Mouse (Mus musculus): Measurements from ENCODE around the gene Gm10668. TPM values are rescaled to one million over a fixed set of nuclear protein-coding genes. Genes with fewer than 3 reads are reported as not detected.
"Not testable (repeated sequence)": the region's sequence is repeated elsewhere in the genome, so short reads cannot be mapped to it uniquely, and the experiment has no call there.

The Gm10668 gene
- not detected in 2 replicates for polyA plus RNA-seq (2014; fragmentation: Nextera tagmentation; extraction: Ambion mirVana)

DNA sequence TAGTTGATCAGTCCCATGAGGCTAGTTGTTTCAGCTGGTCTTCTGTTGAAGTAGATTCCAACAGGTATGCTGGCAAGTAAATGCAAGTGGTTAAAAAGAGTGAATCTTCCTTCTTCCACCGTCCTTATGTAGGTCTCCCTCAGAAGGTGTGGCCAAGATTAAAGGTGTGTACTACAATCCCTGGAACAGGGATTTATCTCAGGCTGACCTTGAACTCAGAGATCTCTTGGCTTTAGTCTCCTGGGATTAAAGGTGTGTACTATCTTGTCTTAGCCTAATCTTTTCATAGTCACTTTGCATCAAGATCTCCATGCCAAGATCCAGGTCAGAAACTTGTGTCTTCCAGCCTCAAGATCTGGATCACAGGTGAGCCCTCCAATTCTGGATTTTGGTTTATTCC, at the start of gene Gm10668:
TSS of gene Gm10668 (minus strand) at position 101 of the 400 bp plus-strand sequence.
- H3K9ac ChIP-seq (ENCODE audit: low read length); H3K4me1 ChIP-seq (replicated peaks; ENCODE audit: control insufficient read depth, insufficient read depth, low read length); H3K27me3 ChIP-seq (replicated peaks; ENCODE audit: control insufficient read depth, insufficient read depth, low read length); H3K4me2 ChIP-seq (ENCODE audit: low read length); ATAC-seq (replicated peaks; ENCODE audit: low FRiP score, low TSS enrichment, low read depth); H3K27ac ChIP-seq (ENCODE audit: low read depth); H3K9me3 ChIP-seq (ENCODE audit: control insufficient read depth, low read length); H3K4me3 ChIP-seq (ENCODE audit: low read depth, low read length); DNase-seq (ENCODE audit: low spot score); H3K36me3 ChIP-seq (ENCODE audit: control insufficient read depth, insufficient read depth, low read length): not testable (repeated sequence)
- WGBS = no CpG with 5 or more reads among the region's 1 CpGs

- not testable (repeated sequence) for H3K4me2 ChIP-seq (ENCODE audit: low read length); H3K36me3 ChIP-seq (ENCODE audit: control insufficient read depth, insufficient read depth, low read length); H3K4me3 ChIP-seq (ENCODE audit: low read depth, low read length); H3K27ac ChIP-seq (ENCODE audit: low read depth); ATAC-seq (replicated peaks; ENCODE audit: low FRiP score, low TSS enrichment, low read depth); DNase-seq (ENCODE audit: low spot score); H3K9me3 ChIP-seq (ENCODE audit: control insufficient read depth, low read length); H3K27me3 ChIP-seq (replicated peaks; ENCODE audit: control insufficient read depth, insufficient read depth, low read length); H3K9ac ChIP-seq (ENCODE audit: low read length); H3K4me1 ChIP-seq (replicated peaks; ENCODE audit: control insufficient read depth, insufficient read depth, low read length)
- WGBS = no CpG with 5 or more reads among the region's 3 CpGs
Observed at GRCm38 (mm10) chr7:20770885-20771284, 40.5 kb upstream of the Gm10668 start, which contains the start of gene Vmn1r112. Gene Vmn1r112 (plus strand): TSS chr7:20771185.

GRCm38 (mm10) chr7:20703116-20703515, 27.3 kb downstream of the Gm10668 start, which contains the start of gene Vmn1r111:
Gene Vmn1r111 (minus strand): TSS chr7:20703216.
- not testable (repeated sequence) for H3K9ac ChIP-seq (ENCODE audit: low read length); H3K4me1 ChIP-seq (replicated peaks; ENCODE audit: control insufficient read depth, insufficient read depth, low read length); ATAC-seq (replicated peaks; ENCODE audit: low FRiP score, low TSS enrichment, low read depth); H3K27ac ChIP-seq (ENCODE audit: low read depth); H3K36me3 ChIP-seq (ENCODE audit: control insufficient read depth, insufficient read depth, low read length); H3K27me3 ChIP-seq (replicated peaks; ENCODE audit: control insufficient read depth, insufficient read depth, low read length); H3K9me3 ChIP-seq (ENCODE audit: control insufficient read depth, low read length); DNase-seq (ENCODE audit: low spot score); H3K4me2 ChIP-seq (ENCODE audit: low read length); H3K4me3 ChIP-seq (ENCODE audit: low read depth, low read length)
- no CpG with 5 or more reads among the region's 2 CpGs for WGBS

Other genes starting within 250 kb of the Gm10668 start
- gene Vmn1r103, start 220.1 kb downstream of the Gm10668 start, polyA plus RNA-seq (2014; fragmentation: Nextera tagmentation; extraction: Ambion mirVana) = not detected in 2 replicates
- not detected in 2 replicates for gene Vmn1r104, start 196.8 kb downstream of the Gm10668 start, polyA plus RNA-seq (2014; fragmentation: Nextera tagmentation; extraction: Ambion mirVana)
- gene Gm5726, start 184.9 kb downstream of the Gm10668 start, polyA plus RNA-seq (2014; fragmentation: Nextera tagmentation; extraction: Ambion mirVana) = not detected in 2 replicates
- gene Gm4141, start 154.4 kb downstream of the Gm10668 start, polyA plus RNA-seq (2014; fragmentation: Nextera tagmentation; extraction: Ambion mirVana) = not detected in 2 replicates
- not detected in 2 replicates for gene Gm4513, start 131.6 kb downstream of the Gm10668 start, polyA plus RNA-seq (2014; fragmentation: Nextera tagmentation; extraction: Ambion mirVana)
- not detected in 2 replicates for gene Vmn1r107, start 61.7 kb downstream of the Gm10668 start, polyA plus RNA-seq (2014; fragmentation: Nextera tagmentation; extraction: Ambion mirVana)
- not detected in 2 replicates for gene Vmn1r111, start 27.4 kb downstream of the Gm10668 start, polyA plus RNA-seq (2014; fragmentation: Nextera tagmentation; extraction: Ambion mirVana)
- not detected in 2 replicates for gene Vmn1r112, start 40.6 kb upstream of the Gm10668 start, polyA plus RNA-seq (2014; fragmentation: Nextera tagmentation; extraction: Ambion mirVana)
- gene Vmn1r113, start 56.7 kb upstream of the Gm10668 start, polyA plus RNA-seq (2014; fragmentation: Nextera tagmentation; extraction: Ambion mirVana) = not detected in 2 replicates
- not detected in 2 replicates for gene Vmn1r114, start 81.6 kb upstream of the Gm10668 start, polyA plus RNA-seq (2014; fragmentation: Nextera tagmentation; extraction: Ambion mirVana)
- gene Vmn1r115, start 114.4 kb upstream of the Gm10668 start, polyA plus RNA-seq (2014; fragmentation: Nextera tagmentation; extraction: Ambion mirVana) = not detected in 2 replicates
- gene Vmn1r116, start 141.6 kb upstream of the Gm10668 start, polyA plus RNA-seq (2014; fragmentation: Nextera tagmentation; extraction: Ambion mirVana) = not detected in 2 replicates
- gene Vmn1r117, start 153.5 kb upstream of the Gm10668 start, polyA plus RNA-seq (2014; fragmentation: Nextera tagmentation; extraction: Ambion mirVana) = not detected in 2 replicates
- gene Vmn1r118, start 181.7 kb upstream of the Gm10668 start, polyA plus RNA-seq (2014; fragmentation: Nextera tagmentation; extraction: Ambion mirVana) = not detected in 2 replicates

Measured in intestine, embryonic 14.5 days (tissue).